Mouse (Mus musculus) kidney, embryonic 14.5 days (tissue): Measurements from ENCODE around the gene Lrrk1. TPM values are rescaled to one million over a fixed set of nuclear protein-coding genes. Genes with fewer than 3 reads are reported as not detected.
A peak's percentile ranks its signal among the peaks of the same experiment; 100 is the strongest.

Source experiments
- ATAC-seq: fragments of 200-750 bp; cut with Nextera tagmentation; 2 replicates; pipeline ENCODE4 v1.8.0; 2017; ENCODE audit warnings: moderate number of reproducible peaks, mild to moderate bottlenecking, moderate TSS enrichment, moderate library complexity; ENCODE audit not compliant: low FRiP score, low TSS enrichment
- H3K27ac ChIP-seq: fragments of 300-500 bp; sonication (generic); 2 replicates; pipeline ENCODE4 v1.5.1; 2014; ENCODE audit warnings: low read depth, mild to moderate bottlenecking, low read length, moderate library complexity, mixed read lengths
- H3K27me3 ChIP-seq: fragments of 300-500 bp; sonication (generic); 2 replicates; pipeline ENCODE4 v1.6.1; 2014; ENCODE audit warnings: mild to moderate bottlenecking, low read length; ENCODE audit not compliant: control insufficient read depth, insufficient read depth
- H3K36me3 ChIP-seq: fragments of 300-500 bp; sonication (generic); 2 replicates; pipeline ENCODE4 v1.6.1; 2014; ENCODE audit warnings: low read length, mixed read lengths; ENCODE audit not compliant: control insufficient read depth, insufficient read depth
- H3K4me1 ChIP-seq: fragments of 300-500 bp; sonication (generic); 2 replicates; pipeline ENCODE4 v1.6.1; 2014; ENCODE audit warnings: low read length, mixed read lengths; ENCODE audit not compliant: control insufficient read depth, insufficient read depth
- H3K4me2 ChIP-seq: fragments of 300-500 bp; sonication (generic); replicated peaks from 2 replicates; pipeline ENCODE4 v1.6.1; 2014; ENCODE audit warnings: low read depth, mild to moderate bottlenecking, low read length
- H3K4me3 ChIP-seq: fragments of 300-500 bp; sonication (generic); 2 replicates; pipeline ENCODE4 v1.5.1; 2014; ENCODE audit warnings: mild to moderate bottlenecking, low read length
- H3K9ac ChIP-seq: fragments of 300-500 bp; sonication (generic); 2 replicates; pipeline ENCODE4 v1.6.1; 2014; ENCODE audit warnings: low read depth, mild to moderate bottlenecking, low read length, moderate library complexity
- H3K9me3 ChIP-seq: fragments of 300-500 bp; sonication (generic); 2 replicates; pipeline ENCODE4 v1.6.1; 2016; ENCODE audit warnings: low read length; ENCODE audit not compliant: control insufficient read depth
- WGBS: fragments of 180-500 bp; shearing (Covaris S2); extraction: QIAGEN DNeasy Blood & Tissue Kit; methylation state at CpG from one replicate; pipeline ENCODE4 v1.1.7; 2014; 5-methylcytosine and 5-hydroxymethylcytosine counted together
- polyA plus RNA-seq: library from polyadenylated mRNA; unstranded; fragments of >200 nt; fragmentation: Nextera tagmentation; extraction: Ambion mirVana; gene quantifications from 2 replicates; pipeline ENCODE4 v1.2.1, GENCODE M21; 2014

The Lrrk1 gene
- polyA plus RNA-seq, 1 experiment from 2014 or later: 12.4 TPM

DNA sequence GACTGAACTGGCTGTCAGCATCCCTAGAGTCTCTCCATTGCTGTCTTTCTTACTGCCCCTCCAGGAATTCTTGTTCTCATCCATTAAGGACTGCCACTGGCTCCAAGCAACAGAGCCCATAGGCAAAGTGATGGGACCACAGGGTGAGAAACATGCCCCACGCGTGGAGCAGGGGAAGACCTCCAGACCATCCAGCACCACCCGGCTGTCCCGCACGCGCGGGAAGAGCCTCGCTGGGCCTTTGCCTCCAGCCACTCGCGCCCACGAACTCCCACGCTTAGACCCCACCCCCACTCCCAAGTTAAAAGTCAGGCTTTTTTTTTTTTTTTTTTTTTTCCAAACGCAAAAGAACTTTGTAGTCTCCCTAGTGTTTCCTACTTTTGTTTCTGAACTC lies 734 bp downstream of the Lrrk1 start:
- H3K4me1 ChIP-seq: 0 out of 2 replicates have a peak, but pooled peaks cover 4% of the 10 kb centered on the region
- no peaks in the 10 kb centered on the region for H3K27me3 ChIP-seq
- peak overlapping the region; percentile 76 for H3K4me3 ChIP-seq
- no peak for ATAC-seq
- H3K4me2 ChIP-seq: peak overlapping the region; percentile 95
- H3K27ac ChIP-seq: no peak overlapping the region
- 0% methylated on average over 13 of the region's 13 CpGs for WGBS
- H3K36me3 ChIP-seq: no peaks in the 10 kb centered on the region; the same call in 1 of the 2 replicates
- H3K9ac ChIP-seq: peak overlapping the region; percentile 93
- no peaks in the 10 kb centered on the region for H3K9me3 ChIP-seq

DNA sequence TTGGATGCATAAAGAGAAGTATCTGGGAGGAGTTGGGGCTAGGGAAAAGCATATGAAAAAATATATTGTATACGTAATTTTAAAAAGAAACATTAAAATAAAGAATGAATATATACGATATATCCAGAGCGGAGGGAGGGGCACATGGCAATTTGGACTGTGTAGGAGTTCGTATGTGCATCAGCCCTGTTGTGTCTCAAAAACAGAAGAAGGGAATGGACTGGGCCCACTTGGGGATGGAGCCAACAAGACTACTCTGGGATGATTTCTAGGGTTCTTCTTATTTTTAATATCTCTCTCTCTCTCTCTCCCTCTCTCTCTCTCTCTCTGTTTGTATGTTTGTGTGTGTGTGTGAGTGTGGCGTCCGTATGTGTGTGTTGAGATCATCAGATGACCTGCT lies 1.7 kb downstream of the Lrrk1 start:
- Histone ChIP-seq H3K4me1 (0 out of 2 replicates have a peak, but pooled peaks cover 4% of the 10 kb centered on the region), H3K27me3 (no peaks in the 10 kb centered on the region), H3K27ac (no peak overlapping the region), H3K4me3 (no peak overlapping the region), H3K36me3 (no peaks in the 10 kb centered on the region), H3K9ac (no peak overlapping the region), H3K9me3 (no peaks in the 10 kb centered on the region), H3K4me2 (no peak overlapping the region)
- no peak for ATAC-seq
- 92% methylated on average over 6 of the region's 6 CpGs for WGBS

DNA sequence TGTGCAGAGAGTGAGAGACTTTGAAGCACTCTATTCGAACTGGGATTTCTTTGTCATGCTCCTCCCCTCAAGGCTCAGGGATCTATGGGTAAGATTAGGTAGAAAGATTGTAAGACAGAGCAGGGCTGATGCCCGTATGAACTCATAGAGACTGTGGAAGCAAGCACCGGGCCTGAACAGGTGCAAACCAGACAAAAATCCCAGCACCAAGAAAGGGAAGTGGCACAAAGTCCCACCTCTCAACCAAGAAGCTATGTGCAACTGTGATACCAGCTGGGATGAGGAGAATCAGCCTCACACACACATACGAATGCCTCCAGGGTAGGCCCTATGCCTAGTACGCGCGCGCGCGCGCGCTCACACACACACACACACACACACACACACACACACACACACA lies 2.3 kb downstream of the Lrrk1 start:
- no peaks in the 10 kb centered on the region for H3K9me3 ChIP-seq
- WGBS: 94% methylated on average over 12 of the region's 12 CpGs
- no peak for ATAC-seq
- no peaks in the 10 kb centered on the region for H3K36me3 ChIP-seq
- H3K4me2 ChIP-seq: no peak overlapping the region
- H3K27ac ChIP-seq: no peak overlapping the region
- H3K9ac ChIP-seq: no peak overlapping the region
- H3K4me1 ChIP-seq: 0 out of 2 replicates have a peak, but pooled peaks cover 4% of the 10 kb centered on the region
- no peaks in the 10 kb centered on the region for H3K27me3 ChIP-seq
- no peak overlapping the region for H3K4me3 ChIP-seq

DNA sequence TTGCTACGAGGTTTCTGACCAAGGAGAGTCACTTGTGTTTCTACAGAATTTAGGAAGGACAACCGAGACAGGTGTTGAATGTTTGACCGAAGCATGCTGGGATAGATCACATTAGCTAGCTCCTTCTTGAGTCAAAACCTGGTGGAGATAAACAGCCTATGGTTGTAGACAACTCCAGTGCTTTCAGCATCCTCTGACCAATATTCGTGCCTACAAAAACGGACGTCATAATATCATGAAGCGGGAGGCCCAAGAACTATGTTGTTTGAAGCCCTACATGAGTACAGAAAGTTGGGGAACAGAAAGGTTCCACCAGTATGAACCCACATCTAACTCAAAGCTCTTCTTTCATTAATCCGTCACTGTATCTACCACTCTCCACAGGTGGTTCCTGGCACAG lies 3.3 kb downstream of the Lrrk1 start:
- H3K4me3 ChIP-seq: no peak overlapping the region
- no peaks in the 10 kb centered on the region for H3K36me3 ChIP-seq
- H3K9ac ChIP-seq: no peak overlapping the region
- no peak overlapping the region for H3K27ac ChIP-seq
- no peaks in the 10 kb centered on the region for H3K27me3 ChIP-seq
- H3K9me3 ChIP-seq: no peaks in the 10 kb centered on the region
- H3K4me1 ChIP-seq: 0 out of 2 replicates have a peak, but pooled peaks cover 4% of the 10 kb centered on the region
- no peak overlapping the region for H3K4me2 ChIP-seq
- WGBS: 89% methylated on average over 8 of the region's 8 CpGs
- ATAC-seq: no peak

DNA sequence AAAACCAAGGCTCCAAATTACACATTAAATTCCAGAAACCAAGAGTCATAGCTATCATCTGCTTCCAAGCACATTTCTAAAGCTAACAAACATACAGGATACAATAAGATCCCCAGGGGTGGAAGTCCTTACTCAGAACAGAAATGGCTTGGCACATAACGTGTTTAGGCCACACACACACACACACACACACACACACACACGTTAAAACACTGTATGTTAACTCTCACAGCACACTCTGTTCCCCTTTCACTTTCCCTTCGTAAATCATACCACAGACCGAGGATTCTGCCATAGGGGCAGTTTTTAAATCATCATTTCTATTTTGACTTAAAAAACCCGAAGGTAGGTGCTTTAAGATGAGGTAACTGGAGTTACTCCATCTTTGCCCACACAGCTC lies 3.9 kb downstream of the Lrrk1 start:
- Histone ChIP-seq H3K4me1 (0 out of 2 replicates have a peak, but pooled peaks cover 4% of the 10 kb centered on the region), H3K4me3 (no peak overlapping the region), H3K27me3 (no peaks in the 10 kb centered on the region), H3K27ac (no peak overlapping the region; the same call in 1 of the 2 replicates), H3K9me3 (no peaks in the 10 kb centered on the region), H3K4me2 (no peak overlapping the region), H3K36me3 (no peaks in the 10 kb centered on the region), H3K9ac (no peak overlapping the region)
- no peak for ATAC-seq
- WGBS: 56% methylated on average over 5 of the region's 5 CpGs

DNA sequence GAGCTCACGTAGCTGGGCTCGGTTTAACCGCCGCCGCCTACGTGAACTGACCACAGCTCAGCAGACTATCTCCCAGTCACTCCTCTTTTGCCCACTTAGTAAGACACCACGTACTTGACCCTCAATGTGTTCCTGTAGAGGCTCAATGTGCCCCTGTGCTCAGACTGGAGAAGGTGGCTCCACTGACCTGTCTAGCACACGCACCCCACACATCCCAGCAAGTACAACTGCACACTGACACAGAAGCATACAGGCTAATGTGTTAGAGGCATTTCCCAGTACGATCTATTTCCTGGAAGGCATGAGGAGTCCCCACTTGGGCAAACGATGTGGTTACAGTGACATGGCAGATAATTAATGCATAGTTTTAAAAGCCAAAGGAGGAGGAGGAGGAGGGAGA lies 11.6 kb downstream of the Lrrk1 start:
- Histone ChIP-seq H3K9ac (no peak overlapping the region), H3K4me2 (no peak overlapping the region), H3K27me3 (no peaks in the 10 kb centered on the region), H3K9me3 (no peaks in the 10 kb centered on the region), H3K27ac (no peak overlapping the region), H3K36me3 (no peaks in the 10 kb centered on the region), H3K4me3 (no peak overlapping the region), H3K4me1 (no peaks in the 10 kb centered on the region)
- WGBS: 78% methylated on average over 10 of the region's 10 CpGs
- ATAC-seq: no peak

DNA sequence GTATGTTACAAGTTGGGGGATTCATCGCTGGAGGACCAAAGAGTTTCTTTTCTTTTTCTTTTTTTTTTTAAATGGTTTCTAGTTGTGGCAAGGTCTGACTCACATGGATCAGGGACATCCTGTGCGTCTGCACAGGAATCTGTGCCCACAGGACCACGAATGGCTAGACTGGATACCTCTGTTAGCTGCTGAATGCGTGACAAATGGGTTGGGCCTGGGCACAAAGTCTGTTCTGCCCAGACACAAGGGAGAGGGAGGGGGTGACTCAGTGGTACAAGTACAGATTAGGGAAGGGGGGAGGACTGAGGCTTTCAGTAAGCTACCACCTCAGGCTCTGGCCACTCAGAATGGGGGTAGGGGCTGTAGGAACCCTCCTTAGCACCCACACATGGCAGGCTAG lies 12.4 kb downstream of the Lrrk1 start:
- Histone ChIP-seq H3K9ac (no peak overlapping the region), H3K27ac (no peak overlapping the region), H3K4me2 (no peak overlapping the region), H3K4me3 (no peak overlapping the region), H3K4me1 (peaks cover 5% of the 10 kb centered on the region; the same call in 1 of the 2 replicates), H3K27me3 (no peaks in the 10 kb centered on the region), H3K36me3 (no peaks in the 10 kb centered on the region), H3K9me3 (no peaks in the 10 kb centered on the region)
- ATAC-seq: no peak
- WGBS: 83% methylated on average over 4 of the region's 4 CpGs

DNA sequence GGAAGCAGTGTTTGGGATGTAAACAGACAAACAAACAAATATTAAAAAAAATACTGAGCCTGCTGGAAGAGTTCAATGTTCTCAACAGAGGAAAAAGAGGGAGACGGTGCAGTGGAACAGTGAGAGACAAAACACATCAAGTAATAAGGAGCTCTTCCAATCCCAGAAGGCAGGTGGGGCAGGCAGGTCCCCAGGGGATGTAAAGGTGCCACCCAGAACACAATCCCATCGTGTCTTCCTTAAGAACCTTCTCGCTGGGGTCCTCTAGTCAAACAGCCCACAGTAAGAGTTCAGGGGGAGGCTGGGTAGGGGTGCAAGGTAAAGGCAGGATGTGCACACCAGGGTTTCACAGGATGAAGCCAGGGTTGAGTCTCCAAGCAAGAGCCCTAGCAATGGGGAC lies 14.8 kb downstream of the Lrrk1 start:
- Histone ChIP-seq H3K36me3 (no peaks in the 10 kb centered on the region), H3K4me1 (peaks cover 14% of the 10 kb centered on the region; the same call in 1 of the 2 replicates), H3K9ac (no peak overlapping the region), H3K27ac (no peak overlapping the region), H3K9me3 (no peaks in the 10 kb centered on the region), H3K27me3 (no peaks in the 10 kb centered on the region), H3K4me3 (no peak overlapping the region), H3K4me2 (no peak overlapping the region)
- ATAC-seq: no peak
- WGBS: 90% methylated on average over 3 of the region's 3 CpGs

DNA sequence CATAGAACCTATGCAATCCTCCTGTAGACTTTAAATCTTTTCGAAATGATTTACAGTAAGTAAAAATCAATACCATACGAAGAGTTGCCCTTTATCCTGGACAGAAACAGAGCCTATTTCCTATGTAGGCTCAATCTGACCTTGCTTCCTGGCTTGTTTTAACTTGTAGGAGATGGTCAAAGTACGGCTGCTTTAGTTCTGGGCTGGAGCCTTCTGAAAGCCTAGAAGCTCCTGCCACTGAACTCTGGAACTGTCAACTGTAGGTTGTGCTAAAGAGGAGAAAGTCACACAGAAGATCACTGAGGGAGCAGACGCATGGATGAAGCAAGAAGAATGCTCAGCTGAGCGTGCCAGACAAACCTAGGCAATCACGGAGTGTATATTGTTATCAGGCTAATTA lies 17.2 kb downstream of the Lrrk1 start:
- Histone ChIP-seq H3K27ac (no peak overlapping the region), H3K9ac (no peak overlapping the region), H3K27me3 (no peaks in the 10 kb centered on the region), H3K9me3 (no peaks in the 10 kb centered on the region), H3K4me3 (no peak overlapping the region), H3K4me2 (no peak overlapping the region), H3K36me3 (no peaks in the 10 kb centered on the region), H3K4me1 (peaks cover 14% of the 10 kb centered on the region; the same call in 1 of the 2 replicates)
- WGBS: 73% methylated on average over 6 of the region's 6 CpGs
- no peak for ATAC-seq
